Mouse (Mus musculus) CD4-positive helper T cell, adult 2 months (primary cell): ENCODE measurements around the gene Aldh3b2.

ENCODE experiments used
- DNase-seq: peaks from one replicate; pipeline ENCODE4 v3.0.0-alpha.2; 2012; ENCODE audit warnings: low read depth, missing footprints, low spot score

The Aldh3b2 gene

DNA sequence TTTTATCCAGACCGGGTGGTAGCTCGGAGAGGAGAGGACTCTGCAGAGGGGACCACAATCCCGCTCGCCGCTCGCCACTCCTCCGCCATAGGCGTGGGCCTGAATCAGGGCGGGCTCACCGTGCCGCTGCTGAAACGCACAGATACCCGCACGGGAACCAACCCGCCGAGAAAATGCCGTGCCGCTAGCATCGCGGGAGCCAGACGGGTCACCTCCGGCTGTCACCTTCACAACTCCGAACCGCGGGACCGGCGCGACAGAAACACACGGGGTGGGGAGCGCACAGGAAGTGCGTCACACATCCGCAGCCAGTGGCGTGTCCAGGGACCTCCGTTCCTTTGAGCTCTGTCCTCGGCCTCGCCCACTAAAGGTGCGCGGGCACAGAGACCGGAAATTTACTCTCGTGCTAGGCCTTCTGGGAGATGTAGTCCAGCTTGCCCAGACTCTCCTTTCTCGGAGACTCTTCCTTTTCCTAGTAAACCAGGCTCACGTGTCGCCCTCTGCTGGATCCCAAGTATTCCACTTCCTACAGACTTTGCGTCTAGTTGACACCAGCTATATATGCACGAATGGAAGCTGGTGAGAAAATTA is 40.4 kb downstream of the Aldh3b2 start, which contains the start of gene Ndufv1:
Gene Ndufv1, minus strand, starts transcription at position 375 of the 591 bp plus-strand sequence.
- peak; percentile 98 for DNase-seq

GRCm38 (mm10) chr19:4013066-4013465 is 40.9 kb downstream of the Aldh3b2 start:
- no peak for DNase-seq

GRCm38 (mm10) chr19:4014802-4015201 is 42.7 kb downstream of the Aldh3b2 start:
- DNase-seq, result no peak

DNA sequence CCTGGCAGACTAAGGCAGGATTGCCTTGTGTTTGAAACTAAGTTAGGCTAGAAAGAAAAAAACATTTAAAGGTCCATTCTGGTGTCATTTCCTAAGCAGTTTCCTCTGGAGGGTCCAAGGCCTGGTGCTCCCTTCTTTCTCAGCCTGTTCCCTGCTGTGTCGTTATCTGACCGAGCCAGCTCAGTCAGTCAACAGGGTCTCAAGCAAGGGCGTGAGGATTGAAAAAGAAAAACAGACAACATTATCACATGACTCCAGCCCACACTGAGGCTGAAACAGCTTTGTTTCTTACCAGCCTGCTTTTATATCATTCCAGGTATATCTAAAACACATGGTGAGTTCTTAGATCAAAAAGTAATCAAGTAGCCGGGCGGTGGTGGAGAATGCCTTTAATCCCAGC is 43.5 kb downstream of the Aldh3b2 start:
- no peak for DNase-seq

DNA sequence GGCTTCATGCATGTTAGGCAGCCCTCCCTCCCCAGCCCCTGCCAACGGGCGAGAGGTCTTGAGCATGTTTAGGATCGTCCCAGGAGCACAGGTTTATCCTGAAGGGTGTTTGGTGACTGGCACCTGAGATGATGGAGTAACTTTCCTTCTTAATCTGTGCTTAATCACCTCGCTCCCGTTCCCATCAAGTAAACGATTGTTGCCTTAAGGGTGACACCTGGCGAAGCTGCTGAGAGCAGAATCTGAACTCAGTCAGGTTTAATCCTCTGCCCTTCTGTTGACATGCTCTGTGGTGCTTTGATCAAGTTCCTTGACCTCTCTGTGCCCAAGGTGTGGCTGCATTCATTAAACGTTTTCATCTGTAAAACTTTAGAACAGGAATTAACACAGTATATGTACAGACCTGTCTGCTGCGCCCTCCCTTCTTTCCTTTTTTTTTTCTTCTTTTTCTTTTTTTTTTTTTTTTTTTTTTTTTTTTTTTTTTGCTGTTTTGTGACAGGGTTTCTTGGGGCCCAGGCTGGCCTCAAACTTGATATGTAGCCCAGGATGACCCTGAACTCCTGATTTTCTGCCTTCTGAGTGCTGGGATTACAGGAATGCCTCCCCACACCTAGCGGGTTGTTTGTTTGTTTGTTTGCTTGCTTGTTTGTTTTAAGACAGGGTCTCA is 45.9 kb downstream of the Aldh3b2 start:
- no peak for DNase-seq

DNA sequence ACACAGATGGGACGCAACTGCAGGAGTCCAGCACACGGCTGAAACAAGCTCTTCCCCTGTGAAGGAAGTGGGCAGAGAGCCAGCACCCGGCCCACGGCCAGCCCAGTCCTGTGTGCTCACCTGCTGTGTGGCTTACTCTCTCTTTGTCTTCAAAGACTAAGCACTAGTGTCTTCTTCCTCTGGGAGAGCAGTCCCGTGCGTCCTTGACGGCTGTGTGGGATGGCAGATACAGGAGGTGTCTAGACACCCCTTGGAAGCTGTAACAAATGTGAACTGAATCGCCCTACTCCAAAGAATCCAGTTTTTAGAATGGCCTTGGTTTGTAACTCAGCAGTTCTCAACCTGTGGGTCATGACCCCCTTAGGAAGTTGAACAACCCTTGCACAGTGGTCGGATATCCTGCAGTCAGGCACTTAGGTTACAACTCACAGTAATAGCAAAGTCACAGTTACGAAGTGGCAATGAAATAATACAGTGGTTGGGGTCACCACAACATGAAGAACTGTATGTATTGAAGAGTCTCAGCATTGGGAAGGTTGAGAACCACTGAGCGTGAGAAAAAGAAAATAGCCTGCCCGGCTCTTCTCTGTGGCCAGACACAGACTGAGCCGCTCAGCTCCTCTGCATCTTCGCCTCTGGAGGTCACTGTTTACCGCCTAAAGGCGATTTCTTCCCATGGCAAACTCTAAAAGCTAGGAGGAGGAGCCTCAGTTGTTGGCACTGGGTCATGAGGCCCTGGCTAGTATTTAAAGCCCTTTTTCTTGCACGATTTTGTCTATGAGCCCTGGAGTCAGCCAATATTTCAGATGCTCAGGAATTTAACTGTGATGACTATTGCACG is 46.8 kb downstream of the Aldh3b2 start:
- peak; percentile 77 for DNase-seq

GRCm38 (mm10) chr19:4023185-4023584 is 51.1 kb downstream of the Aldh3b2 start:
- DNase-seq, result no peak

GRCm38 (mm10) chr19:4027576-4027975 is 55.4 kb downstream of the Aldh3b2 start:
- no peak for DNase-seq
